Mouse (Mus musculus) thymus, adult 2 months (tissue): ENCODE measurements around the gene Bcl7c. TPM values are rescaled to one million over a fixed set of nuclear protein-coding genes. Genes with fewer than 3 reads are reported as not detected.
"Not testable (repeated sequence)": the region's sequence is repeated elsewhere in the genome, so short reads cannot be mapped to it uniquely, and the experiment has no call there.

ENCODE experiments used
- DNase-seq: peaks from one replicate; pipeline ENCODE4 v3.0.0; 2021
- H3K27ac ChIP-seq: fragments of 200-500 bp; 2 replicates; pipeline ENCODE4 v1.5.1; 2012; ENCODE audit warnings: low read length, control low read depth; ENCODE audit not compliant: control insufficient read depth, insufficient read depth
- H3K27me3 ChIP-seq: fragments of 200-500 bp; 2 replicates; pipeline ENCODE4 v1.6.1; 2012; ENCODE audit warnings: mild to moderate bottlenecking, low read length, moderate library complexity, mixed read lengths; ENCODE audit not compliant: control insufficient read depth, insufficient read depth
- H3K36me3 ChIP-seq: fragments of 200-500 bp; 2 replicates; pipeline ENCODE4 v1.6.1; 2012; ENCODE audit warnings: mild to moderate bottlenecking, low read length, moderate library complexity; ENCODE audit not compliant: control insufficient read depth, insufficient read depth
- H3K4me1 ChIP-seq: fragments of 200-500 bp; replicated peaks from 2 replicates; pipeline ENCODE4 v1.6.1; 2012; ENCODE audit warnings: low read length; ENCODE audit not compliant: control insufficient read depth, insufficient read depth
- H3K4me3 ChIP-seq: fragments of 200-500 bp; 2 replicates; pipeline ENCODE4 v1.5.1; 2012; ENCODE audit warnings: mild to moderate bottlenecking, low read length, control low read depth, moderate library complexity; ENCODE audit not compliant: control insufficient read depth, insufficient read depth
- CTCF ChIP-seq: fragments of 200-500 bp; IDR thresholded peaks from 2 replicates; pipeline ENCODE4 v1.5.1; 2012; ENCODE audit warnings: mild to moderate bottlenecking, control low read depth, low read length, moderate library complexity, borderline replicate concordance; ENCODE audit not compliant: control insufficient read depth, poor library complexity, insufficient read depth; ENCODE audit errors: extremely low read depth
- POLR2A ChIP-seq: fragments of 200-500 bp; IDR thresholded peaks from 2 replicates; pipeline ENCODE4 v1.6.1; 2012; ENCODE audit warnings: mild to moderate bottlenecking, low read length, control low read depth, moderate library complexity; ENCODE audit not compliant: control insufficient read depth, poor library complexity, insufficient read depth; ENCODE audit errors: extremely low read depth
- WGBS: fragments of 180-500 bp; shearing (Covaris S2); methylation state at CpG from one replicate; pipeline ENCODE4 v1.1.7; 2018; 5-methylcytosine and 5-hydroxymethylcytosine counted together
- polyA plus RNA-seq: library from polyadenylated mRNA; depleted of rRNA; stranded (reverse); fragments of >200 nt; gene quantifications from 2 replicates; pipeline ENCODE4 v1.2.3, GENCODE M21; 2012

Bcl7c gene
- polyA plus RNA-seq, 1 experiment: 61.2 TPM

DNA sequence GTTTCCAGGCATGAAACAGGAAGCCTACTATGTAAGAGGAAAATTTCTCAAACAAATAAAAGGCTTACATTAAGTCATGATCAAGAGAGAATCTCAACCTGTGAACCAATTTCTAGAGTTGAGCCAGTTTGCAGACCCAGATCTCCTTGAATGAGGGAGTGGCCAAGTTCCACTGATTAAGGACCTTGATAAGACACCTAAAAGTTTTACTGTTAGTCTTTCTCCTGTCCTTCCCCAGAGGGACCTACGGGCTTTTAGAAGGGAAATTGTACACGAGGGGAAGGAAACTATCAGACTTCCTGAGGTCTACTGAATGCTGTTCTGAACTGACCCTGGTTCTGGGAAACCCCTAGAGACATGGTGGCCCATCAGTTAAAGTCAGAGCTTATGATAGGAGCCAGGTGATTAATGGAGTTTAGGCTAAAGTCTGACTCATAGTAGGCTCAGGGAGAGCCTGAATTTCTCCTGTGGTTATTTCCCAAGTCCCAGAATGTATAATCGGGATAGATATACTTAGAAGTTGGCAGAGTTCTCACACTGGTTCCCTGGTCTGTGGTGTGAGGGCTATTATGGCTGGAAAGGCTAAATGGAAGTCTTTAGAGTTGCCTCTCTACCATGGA is 7.9 kb downstream of the Bcl7c start:
- Histone ChIP-seq H3K36me3 (no peaks in the 10 kb centered on the region), H3K27me3 (no peaks in the 10 kb centered on the region), H3K27ac (no peak overlapping the region), H3K4me3 (no peak overlapping the region), H3K4me1 (no peaks in the 10 kb centered on the region; the same call in 1 of the 2 replicates)
- 52% methylated on average over 3 of the region's 3 CpGs for WGBS
- TF ChIP-seq POLR2A (no peak), CTCF (no peak)
- DNase-seq: no peak

DNA sequence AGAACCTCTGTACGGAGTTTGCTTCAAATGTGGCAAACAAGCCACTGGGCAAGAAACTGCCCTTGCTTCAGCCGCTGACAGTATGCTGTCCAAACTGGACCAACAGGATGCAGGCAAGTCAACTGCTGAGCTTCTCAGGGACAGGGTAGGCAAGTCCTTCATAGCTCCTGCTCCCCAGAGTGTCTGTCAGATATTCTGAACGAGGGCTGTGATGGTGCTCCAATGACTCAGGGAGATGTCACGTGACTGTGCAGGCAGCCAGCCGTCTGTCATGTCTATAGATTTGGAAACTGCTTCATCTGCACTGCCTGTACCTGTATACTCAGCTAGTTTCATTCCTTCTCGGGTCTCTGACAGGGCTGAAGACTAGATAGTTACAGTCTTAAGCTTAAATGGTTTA is 9.7 kb downstream of the Bcl7c start:
- Histone ChIP-seq H3K4me1 (no peaks in the 10 kb centered on the region), H3K27ac (no peak overlapping the region), H3K4me3 (no peak overlapping the region), H3K36me3 (no peaks in the 10 kb centered on the region), H3K27me3 (no peaks in the 10 kb centered on the region)
- 90% methylated on average over 6 of the region's 6 CpGs for WGBS
- DNase-seq: no peak
- TF ChIP-seq CTCF (no peak), POLR2A (no peak)

DNA sequence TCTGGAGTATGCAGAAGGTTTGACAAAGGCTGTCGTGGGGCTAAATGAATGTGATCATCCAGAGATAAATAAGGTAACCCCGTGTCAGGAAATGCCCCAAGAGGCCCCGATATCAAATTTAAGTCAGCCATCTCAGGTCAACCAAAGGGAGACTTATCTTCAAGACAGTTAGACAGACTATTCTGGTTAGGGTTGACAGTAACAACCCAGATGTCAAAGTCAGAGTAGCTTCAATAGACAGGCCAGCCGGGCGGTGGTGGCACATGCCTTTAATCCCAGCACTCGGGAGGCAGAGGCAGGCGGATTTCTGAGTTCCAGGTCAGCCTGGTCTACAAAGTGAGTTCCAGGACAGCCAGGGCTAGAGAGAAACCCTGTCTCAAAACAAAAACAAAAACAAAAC is 15.0 kb downstream of the Bcl7c start:
- H3K36me3 ChIP-seq, DNase-seq, H3K4me1 ChIP-seq, H3K4me3 ChIP-seq, H3K27me3 ChIP-seq, H3K27ac ChIP-seq: not testable (repeated sequence)
- 94% methylated on average over 7 of the region's 7 CpGs for WGBS

DNA sequence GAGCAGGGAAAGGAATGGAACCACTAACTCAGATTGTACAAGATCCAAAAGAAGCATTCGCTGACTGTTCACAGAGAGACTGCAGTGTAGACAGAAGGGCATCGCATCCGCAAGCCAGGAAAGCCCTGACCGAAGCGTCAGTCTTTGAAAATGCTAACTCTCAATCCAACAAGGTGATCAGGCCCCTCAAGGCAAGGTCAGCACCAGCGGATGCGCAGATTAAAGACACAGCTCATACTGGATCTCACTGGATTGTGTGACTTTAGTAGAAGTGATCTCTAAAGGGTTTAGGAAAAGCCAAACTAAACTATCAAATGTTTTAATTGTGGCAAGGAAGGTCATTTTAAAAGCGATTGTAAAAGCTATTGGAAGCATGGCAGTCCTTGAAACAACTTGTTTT is 15.4 kb downstream of the Bcl7c start:
- no peaks in the 10 kb centered on the region for H3K4me1 ChIP-seq
- DNase-seq: no peak
- no peak for TF ChIP-seq CTCF
- no peak for TF ChIP-seq POLR2A
- no peak overlapping the region for H3K27ac ChIP-seq
- no peaks in the 10 kb centered on the region for H3K27me3 ChIP-seq
- 97% methylated on average over 8 of the region's 8 CpGs for WGBS
- H3K4me3 ChIP-seq: no peak overlapping the region
- no peaks in the 10 kb centered on the region for H3K36me3 ChIP-seq

DNA sequence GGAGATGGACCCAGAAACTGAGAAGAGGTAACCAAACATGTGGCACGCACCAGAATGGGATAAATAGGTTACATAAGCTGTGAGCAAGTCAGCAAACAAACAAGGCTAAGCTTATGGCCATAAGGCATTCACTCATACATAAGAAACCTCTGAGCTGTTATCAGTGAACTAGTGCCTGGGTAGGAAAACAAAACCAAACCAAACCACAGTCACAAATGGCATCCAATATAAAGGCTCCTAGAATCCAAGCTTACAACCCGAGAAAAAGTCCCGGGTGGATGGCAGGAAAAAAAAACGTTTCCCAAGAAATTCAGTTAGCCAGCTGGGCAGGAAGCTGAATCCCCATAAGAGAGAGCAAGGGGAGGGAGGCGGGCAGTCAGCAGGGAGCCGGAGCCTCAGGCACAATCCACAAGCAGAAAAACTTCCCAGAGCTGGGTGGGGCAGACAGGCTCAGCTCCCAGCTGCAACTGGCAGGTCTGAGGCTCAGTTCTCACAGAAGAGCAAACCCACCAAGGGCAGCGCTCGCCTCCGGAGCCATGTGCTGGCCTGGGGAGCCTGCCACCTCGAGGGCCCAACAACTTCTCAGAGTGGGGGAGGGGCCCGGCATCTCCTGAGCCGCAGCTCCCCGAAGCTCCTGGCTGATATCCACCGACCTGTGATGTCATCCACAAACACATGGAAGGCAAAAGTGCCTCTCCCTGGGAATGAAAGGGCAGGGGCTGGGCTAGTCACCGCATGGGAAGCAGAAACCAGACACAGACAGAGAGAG is 17.3 kb downstream of the Bcl7c start:
- no peaks in the 10 kb centered on the region for H3K4me1 ChIP-seq
- H3K27ac ChIP-seq: no peak overlapping the region
- DNase-seq: no peak
- no peaks in the 10 kb centered on the region for H3K36me3 ChIP-seq
- TF ChIP-seq POLR2A (no peak), CTCF (no peak)
- H3K27me3 ChIP-seq: no peaks in the 10 kb centered on the region
- 89% methylated on average over 15 of the region's 15 CpGs for WGBS
- H3K4me3 ChIP-seq: no peak overlapping the region

DNA sequence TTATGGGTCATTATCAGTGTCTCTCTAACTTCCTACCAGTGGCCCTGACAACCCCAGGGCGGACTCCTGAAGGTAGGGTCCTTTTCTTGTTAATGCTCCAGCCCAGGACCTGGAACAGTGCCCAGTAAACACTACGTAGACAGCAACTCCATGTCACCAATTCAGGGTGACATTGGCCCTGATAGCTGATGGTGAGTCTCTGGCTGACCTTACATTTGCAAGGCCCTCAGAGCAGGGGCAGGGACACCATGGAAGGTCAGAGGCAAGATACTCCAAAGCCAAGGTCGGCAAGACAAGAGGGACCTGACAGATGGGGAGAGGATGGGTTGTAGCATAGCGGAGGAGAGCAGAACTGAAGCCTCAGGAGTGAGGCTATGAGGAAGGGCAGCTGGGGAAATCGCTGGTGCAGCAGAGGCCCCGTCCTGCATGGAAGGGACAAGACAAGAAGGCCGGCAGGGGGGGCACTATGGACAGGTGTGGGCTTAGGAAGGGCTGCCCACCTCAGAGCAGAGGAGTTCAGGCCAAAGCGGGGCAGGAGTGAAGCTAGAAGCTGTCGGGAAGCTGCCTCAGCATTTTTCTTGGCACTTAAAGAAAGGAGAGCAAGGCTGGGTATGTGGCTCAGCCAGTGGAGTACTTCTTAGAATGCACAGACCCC is 19.0 kb downstream of the Bcl7c start:
- no peak overlapping the region for H3K27ac ChIP-seq
- no peak overlapping the region for H3K4me3 ChIP-seq
- DNase-seq: no peak
- no peaks in the 10 kb centered on the region for H3K27me3 ChIP-seq
- WGBS: 94% methylated on average over 9 of the region's 9 CpGs
- H3K4me1 ChIP-seq: no peaks in the 10 kb centered on the region
- H3K36me3 ChIP-seq: no peaks in the 10 kb centered on the region
- TF ChIP-seq POLR2A (no peak), CTCF (no peak)

DNA sequence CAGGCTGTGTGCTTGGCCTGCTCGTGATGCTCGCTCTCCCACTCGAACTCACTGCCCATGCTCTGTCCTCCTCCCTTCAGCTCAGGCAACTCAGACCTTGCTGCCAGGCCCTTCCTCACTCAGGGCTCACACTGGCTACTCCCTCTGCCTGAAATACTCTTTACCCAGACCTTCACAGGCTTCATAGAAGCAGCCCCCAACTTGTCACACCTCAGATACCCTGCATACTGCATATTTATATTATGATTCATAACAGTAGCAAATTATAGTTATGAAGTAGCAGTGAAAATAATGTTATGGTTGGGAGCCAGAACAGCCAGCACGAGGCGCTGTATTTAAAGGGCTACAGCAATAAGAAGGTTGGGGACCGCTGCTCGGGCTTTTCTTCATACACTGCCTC is 19.8 kb downstream of the Bcl7c start:
- TF ChIP-seq CTCF (no peak), POLR2A (no peak)
- 96% methylated on average over 7 of the region's 7 CpGs for WGBS

More for the DNA sequence above, 19.8 kb downstream of the Bcl7c start:
- Histone ChIP-seq H3K27me3 (no peaks in the 10 kb centered on the region), H3K4me3 (no peak overlapping the region), H3K27ac (no peak overlapping the region), H3K4me1 (no peaks in the 10 kb centered on the region), H3K36me3 (no peaks in the 10 kb centered on the region)
- DNase-seq: no peak
